Mouse (Mus musculus): ENCODE measurements at regions not wholly inside any gene's neighbourhood (a gene's known extent, or its start where the extent isn't known, plus 50 kb on each side); places are given as distances from the start of the nearest gene placed in this dataset.
"Not testable (repeated sequence)": the region's sequence is repeated elsewhere in the genome, so short reads cannot be mapped to it uniquely, and the experiment has no call there.

DNA sequence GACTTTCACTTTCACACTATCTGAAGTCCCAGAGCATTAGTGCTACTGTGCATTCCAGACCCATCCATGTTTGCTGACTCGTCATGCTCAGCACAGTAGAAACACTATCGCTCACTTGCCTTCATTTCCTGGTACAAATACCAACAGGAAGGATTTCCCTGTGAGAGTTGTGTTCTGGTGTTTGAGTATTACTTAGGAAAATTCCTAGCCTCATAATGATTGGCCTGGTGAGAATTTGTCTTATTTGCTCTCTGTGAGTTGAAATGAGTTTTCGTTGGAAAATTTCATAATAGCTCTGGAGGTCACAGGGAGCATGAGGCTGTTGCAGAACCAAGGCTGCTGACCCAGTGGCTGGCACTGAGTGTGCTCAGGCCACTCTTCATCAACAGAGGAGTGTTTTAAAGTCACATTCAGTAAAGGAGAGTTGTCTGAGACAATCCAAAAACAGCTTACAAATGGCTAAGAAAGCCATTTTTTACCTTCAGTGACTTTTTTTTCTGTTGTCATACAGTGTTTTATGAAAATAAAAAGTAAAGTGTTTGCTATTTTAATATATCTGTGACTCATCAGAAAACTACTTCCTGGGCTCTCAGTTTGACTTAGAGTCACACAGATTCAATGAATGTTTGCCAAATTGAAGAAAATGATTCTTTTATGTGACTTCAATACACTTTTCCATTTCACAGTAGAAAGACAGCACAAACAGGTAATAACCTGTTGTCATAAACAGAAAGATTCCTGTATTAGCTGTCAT is 64.4 kb upstream of the Zcchc2 start:
- no peak overlapping the region for H3K27ac ChIP-seq (ENCODE audit: insufficient read depth, low read depth, low read length, poor library complexity, severe bottlenecking)
- DNase-seq (ENCODE audit: low read depth, low spot score) = no peak
- no peaks in the 10 kb centered on the region for H3K36me3 ChIP-seq (ENCODE audit: control insufficient read depth, insufficient read depth, low read length, poor library complexity, severe bottlenecking)
- H3K4me3 ChIP-seq (ENCODE audit: insufficient read depth in 1 of 2, low read depth in 1 of 2, low read length in 2 of 2, poor library complexity in 1 of 2, severe bottlenecking in 1 of 2) = no peak overlapping the region
- no peak overlapping the region for H3K9ac ChIP-seq (ENCODE audit: insufficient read depth, low read depth, low read length, poor library complexity, severe bottlenecking)
- in situ Hi-C loops (cut with MboI; ENCODE audit: low sequenced_read_pairs in 2 of 2, unreplicated experiment in 2 of 2) = no loop called here
- no peaks in the 10 kb centered on the region for H3K4me1 ChIP-seq (ENCODE audit: control insufficient read depth in 2 of 2, insufficient read depth in 2 of 2, low read length in 2 of 2, poor library complexity in 1 of 2)
- TF ChIP-seq ZC3H11A (IDR thresholded peaks at IDR 0.05; ENCODE audit: borderline replicate concordance, low read depth, low read length) (no peak), CHD2 (IDR thresholded peaks at IDR 0.05; ENCODE audit: low read depth, low read length) (no peak), MAFK (IDR thresholded peaks at IDR 0.05; ENCODE audit: insufficient read depth, low read depth, low read length) (no peak), ZNF384 (IDR thresholded peaks at IDR 0.05; ENCODE audit: low read depth, low read length) (no peak), HCFC1 (IDR thresholded peaks at IDR 0.05; ENCODE audit: borderline replicate concordance, insufficient read depth, low read length) (no peak)
- no peaks in the 10 kb centered on the region for H3K9me3 ChIP-seq (ENCODE audit: control insufficient read depth, insufficient read depth, low read depth, low read length)

DNA sequence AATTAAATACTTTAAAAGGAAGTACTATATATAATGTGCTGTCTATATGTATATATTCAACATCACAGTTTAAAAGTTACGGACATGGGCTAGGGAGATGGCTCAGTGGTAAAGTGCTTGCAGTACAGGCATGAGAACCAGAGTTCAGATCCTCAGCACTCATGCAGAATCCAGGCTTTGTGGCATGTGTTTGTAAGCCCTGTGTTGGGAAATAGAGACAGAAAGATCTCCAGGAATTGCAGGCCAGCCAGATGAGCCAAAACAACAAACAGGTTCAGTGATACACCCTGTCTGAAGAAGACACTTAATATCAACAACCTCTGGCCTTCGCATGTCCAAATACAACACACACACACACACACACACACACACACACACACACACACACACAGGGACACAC is 63.3 kb upstream of the Zcchc2 start:
- H3K9me3 ChIP-seq (ENCODE audit: control insufficient read depth, insufficient read depth, low read depth, low read length) = no peaks in the 10 kb centered on the region
- no peak overlapping the region for H3K9ac ChIP-seq (ENCODE audit: insufficient read depth, low read depth, low read length, poor library complexity, severe bottlenecking)
- no peak for DNase-seq (ENCODE audit: low read depth, low spot score)
- H3K4me1 ChIP-seq (ENCODE audit: control insufficient read depth in 2 of 2, insufficient read depth in 2 of 2, low read length in 2 of 2, poor library complexity in 1 of 2) = no peaks in the 10 kb centered on the region
- TF ChIP-seq HCFC1 (IDR thresholded peaks at IDR 0.05; ENCODE audit: borderline replicate concordance, insufficient read depth, low read length) (no peak), MAFK (IDR thresholded peaks at IDR 0.05; ENCODE audit: insufficient read depth, low read depth, low read length) (no peak), ZNF384 (IDR thresholded peaks at IDR 0.05; ENCODE audit: low read depth, low read length) (no peak), CHD2 (IDR thresholded peaks at IDR 0.05; ENCODE audit: low read depth, low read length) (no peak), ZC3H11A (IDR thresholded peaks at IDR 0.05; ENCODE audit: borderline replicate concordance, low read depth, low read length) (no peak)
- H3K4me3 ChIP-seq (ENCODE audit: insufficient read depth in 1 of 2, low read depth in 1 of 2, low read length in 2 of 2, poor library complexity in 1 of 2, severe bottlenecking in 1 of 2) = no peak overlapping the region
- in situ Hi-C loops (cut with MboI; ENCODE audit: low sequenced_read_pairs in 2 of 2, unreplicated experiment in 2 of 2) = no loop called here
- no peaks in the 10 kb centered on the region for H3K36me3 ChIP-seq (ENCODE audit: control insufficient read depth, insufficient read depth, low read length, poor library complexity, severe bottlenecking)
- no peak overlapping the region for H3K27ac ChIP-seq (ENCODE audit: insufficient read depth, low read depth, low read length, poor library complexity, severe bottlenecking)

DNA sequence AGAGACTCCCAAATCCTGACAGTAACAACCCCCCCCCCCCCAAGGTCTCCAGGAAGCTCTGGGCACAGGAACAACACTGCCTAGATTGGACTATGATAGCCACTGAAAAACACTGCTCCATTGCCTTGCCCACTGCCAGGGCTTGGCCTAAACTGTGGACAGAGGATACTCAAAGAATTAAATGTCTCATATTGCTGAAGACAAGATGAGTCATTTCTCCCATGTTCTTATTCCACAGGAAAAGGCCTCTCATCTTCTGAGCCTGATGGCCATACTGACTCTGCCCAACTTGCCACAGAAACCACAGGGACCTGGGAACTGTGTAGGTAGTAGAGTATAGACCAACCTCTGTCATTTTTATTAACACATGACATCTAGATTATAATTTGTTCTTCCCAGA is 59.4 kb upstream of the Zcchc2 start:
- DNase-seq (ENCODE audit: low read depth, low spot score) = no peak
- Histone ChIP-seq H3K4me3 (ENCODE audit: insufficient read depth in 1 of 2, low read depth in 1 of 2, low read length in 2 of 2, poor library complexity in 1 of 2, severe bottlenecking in 1 of 2) (no peak overlapping the region), H3K4me1 (ENCODE audit: control insufficient read depth in 2 of 2, insufficient read depth in 2 of 2, low read length in 2 of 2, poor library complexity in 1 of 2) (no peaks in the 10 kb centered on the region), H3K36me3 (ENCODE audit: control insufficient read depth, insufficient read depth, low read length, poor library complexity, severe bottlenecking) (no peaks in the 10 kb centered on the region), H3K9me3 (ENCODE audit: control insufficient read depth, insufficient read depth, low read depth, low read length) (no peaks in the 10 kb centered on the region), H3K27ac (ENCODE audit: insufficient read depth, low read depth, low read length, poor library complexity, severe bottlenecking) (no peak overlapping the region), H3K9ac (ENCODE audit: insufficient read depth, low read depth, low read length, poor library complexity, severe bottlenecking) (no peak overlapping the region)
- in situ Hi-C loops (cut with MboI; ENCODE audit: low sequenced_read_pairs in 2 of 2, unreplicated experiment in 2 of 2) = no loop called here
- TF ChIP-seq CHD2 (IDR thresholded peaks at IDR 0.05; ENCODE audit: low read depth, low read length) = no peak
- no peak for TF ChIP-seq HCFC1 (IDR thresholded peaks at IDR 0.05; ENCODE audit: borderline replicate concordance, insufficient read depth, low read length)
- no peak for TF ChIP-seq MAFK (IDR thresholded peaks at IDR 0.05; ENCODE audit: insufficient read depth, low read depth, low read length)
- no peak for TF ChIP-seq ZC3H11A (IDR thresholded peaks at IDR 0.05; ENCODE audit: borderline replicate concordance, low read depth, low read length)
- no peak for TF ChIP-seq ZNF384 (IDR thresholded peaks at IDR 0.05; ENCODE audit: low read depth, low read length)

DNA sequence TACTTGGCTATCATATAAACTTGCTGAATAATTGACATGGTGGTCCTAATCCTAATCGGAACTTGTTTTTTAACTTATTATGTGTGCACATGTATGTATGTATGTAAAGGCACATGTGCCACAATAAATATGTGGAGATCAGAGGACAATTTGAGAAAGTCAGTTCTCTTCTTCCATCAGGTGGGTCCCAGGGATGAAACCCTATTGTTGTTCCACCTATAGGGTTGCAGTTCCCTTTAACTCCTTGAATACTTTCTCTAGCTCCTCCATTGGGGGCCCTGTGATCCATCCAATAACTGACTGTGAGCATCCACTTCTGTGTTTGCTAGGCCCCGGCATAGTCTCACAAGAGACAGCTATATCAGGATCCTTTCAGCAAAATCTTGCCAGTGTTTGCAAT is 56.0 kb upstream of the Zcchc2 start:
- H3K4me1 ChIP-seq (ENCODE audit: control insufficient read depth in 2 of 2, insufficient read depth in 2 of 2, low read length in 2 of 2, poor library complexity in 1 of 2); H3K9ac ChIP-seq (ENCODE audit: insufficient read depth, low read depth, low read length, poor library complexity, severe bottlenecking); in situ Hi-C loops (cut with MboI; ENCODE audit: low sequenced_read_pairs in 2 of 2, unreplicated experiment in 2 of 2); DNase-seq (ENCODE audit: low read depth, low spot score); H3K36me3 ChIP-seq (ENCODE audit: control insufficient read depth, insufficient read depth, low read length, poor library complexity, severe bottlenecking); H3K4me3 ChIP-seq (ENCODE audit: insufficient read depth in 1 of 2, low read depth in 1 of 2, low read length in 2 of 2, poor library complexity in 1 of 2, severe bottlenecking in 1 of 2); H3K27ac ChIP-seq (ENCODE audit: insufficient read depth, low read depth, low read length, poor library complexity, severe bottlenecking); H3K9me3 ChIP-seq (ENCODE audit: control insufficient read depth, insufficient read depth, low read depth, low read length): not testable (repeated sequence)

Measured in ES-E14 (cell line).